Mouse (Mus musculus) kidney, adult 10 weeks (tissue): ENCODE results near the gene Fbf1. TPM values are rescaled to one million over a fixed set of nuclear protein-coding genes. Genes with fewer than 3 reads are reported as not detected.

Experiments used
- polyA plus RNA-seq: library from polyadenylated mRNA; stranded (reverse); fragments of 350-450 nt; fragmentation: Illumina TruSeq; extraction: RNeasy Lipid Tissue Mini Kit (QIAGEN cat#74804); gene quantifications from one replicate; pipeline ENCODE4 v1.2.3, GENCODE M21; 2014; ENCODE audit warnings: low read depth, low replicate concordance

Fbf1 gene
- polyA plus RNA-seq: 7.5 TPM

DNA sequence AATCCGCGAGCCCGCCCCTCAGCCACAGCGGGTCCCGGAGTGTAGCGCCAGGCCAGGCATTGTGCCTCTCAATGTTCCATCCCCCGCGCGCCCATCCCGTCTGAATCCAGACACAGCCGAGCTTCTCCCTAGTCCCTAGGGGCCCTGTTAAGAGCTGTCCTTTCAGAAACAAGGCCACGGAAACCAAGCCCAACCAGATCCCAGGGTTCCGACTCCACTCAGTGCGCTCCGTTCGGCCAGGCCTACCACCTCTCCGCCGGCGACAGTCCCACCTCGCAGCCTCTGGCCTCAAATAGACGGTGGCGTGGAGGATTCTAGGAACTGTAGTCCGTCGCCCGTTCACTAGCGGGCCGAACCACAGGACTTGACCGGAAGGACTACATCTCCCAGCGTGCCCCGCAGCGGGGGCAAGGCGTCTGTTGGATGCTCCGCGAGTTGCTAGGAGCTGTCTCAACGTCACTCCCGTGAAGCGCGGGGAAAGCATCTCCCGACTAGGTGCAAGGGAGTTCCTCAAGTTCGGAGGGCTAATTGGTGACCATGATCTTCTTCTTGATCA lies at the start of gene Fbf1:
TSS of gene Fbf1 (minus strand) at position 283 of the 556 bp plus-strand sequence.

DNA sequence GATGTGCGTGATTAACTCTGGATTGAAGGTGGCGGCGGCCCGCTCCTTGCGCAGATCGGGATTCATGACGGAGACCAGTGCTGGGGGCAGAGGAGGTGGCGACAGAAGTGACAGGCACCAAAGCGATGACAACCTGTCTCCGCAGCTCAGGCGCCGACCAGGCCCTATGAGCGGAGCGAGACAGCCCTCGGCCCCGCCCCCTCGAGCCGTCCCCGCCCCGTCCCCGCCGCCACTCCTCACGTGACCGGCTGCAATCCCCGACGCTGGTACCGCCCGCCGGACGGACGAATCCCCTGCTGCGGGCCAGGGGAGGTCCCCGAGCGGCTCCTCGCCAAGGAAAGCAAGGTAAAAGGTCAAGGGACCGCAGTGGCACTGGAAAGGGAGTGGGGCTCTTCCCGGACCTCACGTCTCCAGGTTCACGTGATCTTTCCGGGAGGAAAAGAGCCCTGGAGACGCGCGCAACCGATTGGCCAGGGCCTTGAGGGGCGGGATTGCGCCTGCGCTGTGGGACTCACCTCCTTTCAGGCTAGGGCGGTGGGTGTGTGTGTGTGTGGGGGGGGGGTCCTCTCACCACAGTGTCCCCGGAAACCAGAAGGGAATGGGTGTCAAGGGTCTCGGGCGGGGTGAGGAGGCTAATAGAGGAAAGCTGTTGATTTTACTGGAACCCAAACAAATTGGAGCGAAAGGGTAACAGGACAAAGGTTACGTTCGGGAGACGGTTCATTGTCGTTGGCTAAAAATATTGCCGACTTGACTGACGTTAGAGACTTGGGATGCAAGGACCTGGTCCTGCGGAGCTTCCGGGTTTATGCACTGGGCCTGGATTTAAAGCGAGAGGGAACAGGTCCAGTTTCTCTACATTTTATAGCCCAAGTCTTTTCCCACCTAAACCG lies 30.9 kb upstream of the Fbf1 start, which contains the start of the genes Ten1 and Acox1:
TSS of gene Ten1 (plus strand) at position 217 of the 893 bp plus-strand sequence.
TSS of gene Acox1 (minus strand) at position 407 of the 893 bp plus-strand sequence.

DNA sequence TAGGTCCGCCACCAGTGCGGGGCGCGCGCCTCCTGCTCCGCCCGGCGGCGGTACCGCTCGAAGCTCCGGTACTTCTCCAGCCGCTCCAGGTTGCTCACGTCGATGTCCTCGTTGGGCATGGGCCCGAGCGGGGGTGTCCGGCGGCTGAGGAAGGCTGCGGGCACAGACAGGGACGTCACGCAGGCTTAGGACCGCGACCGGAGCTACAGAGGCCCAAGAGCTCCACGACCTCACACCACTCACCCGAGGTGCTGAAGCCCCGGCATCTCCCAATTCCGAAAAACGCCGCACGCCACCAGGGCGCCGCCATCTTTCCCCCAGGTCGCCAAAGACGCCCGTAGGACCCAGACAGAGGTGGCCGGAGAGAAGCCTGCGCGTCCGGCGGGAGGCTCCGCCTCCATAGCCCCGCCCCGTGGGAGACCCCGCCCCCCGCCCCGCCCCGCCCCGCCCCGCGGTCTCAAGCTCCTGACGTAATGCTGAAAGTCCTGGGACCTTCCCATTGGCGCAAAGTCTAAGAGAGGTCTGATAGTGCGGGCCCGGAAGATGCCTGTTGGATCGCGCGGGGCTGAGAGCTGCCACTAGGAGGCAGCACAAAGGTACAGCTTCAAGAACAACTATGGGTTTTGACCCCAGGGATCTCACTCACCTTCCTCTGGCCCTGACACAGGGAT lies 29.4 kb downstream of the Fbf1 start, which contains the start of gene Mrpl38:
TSS of gene Mrpl38 (minus strand) at position 401 of the 671 bp plus-strand sequence.

GRCm38 (mm10) chr11:116130488-116131205 lies 37.3 kb downstream of the Fbf1 start, which contains the start of gene Trim65:
TSS of gene Trim65 (minus strand) at chr11:116131128.

DNA sequence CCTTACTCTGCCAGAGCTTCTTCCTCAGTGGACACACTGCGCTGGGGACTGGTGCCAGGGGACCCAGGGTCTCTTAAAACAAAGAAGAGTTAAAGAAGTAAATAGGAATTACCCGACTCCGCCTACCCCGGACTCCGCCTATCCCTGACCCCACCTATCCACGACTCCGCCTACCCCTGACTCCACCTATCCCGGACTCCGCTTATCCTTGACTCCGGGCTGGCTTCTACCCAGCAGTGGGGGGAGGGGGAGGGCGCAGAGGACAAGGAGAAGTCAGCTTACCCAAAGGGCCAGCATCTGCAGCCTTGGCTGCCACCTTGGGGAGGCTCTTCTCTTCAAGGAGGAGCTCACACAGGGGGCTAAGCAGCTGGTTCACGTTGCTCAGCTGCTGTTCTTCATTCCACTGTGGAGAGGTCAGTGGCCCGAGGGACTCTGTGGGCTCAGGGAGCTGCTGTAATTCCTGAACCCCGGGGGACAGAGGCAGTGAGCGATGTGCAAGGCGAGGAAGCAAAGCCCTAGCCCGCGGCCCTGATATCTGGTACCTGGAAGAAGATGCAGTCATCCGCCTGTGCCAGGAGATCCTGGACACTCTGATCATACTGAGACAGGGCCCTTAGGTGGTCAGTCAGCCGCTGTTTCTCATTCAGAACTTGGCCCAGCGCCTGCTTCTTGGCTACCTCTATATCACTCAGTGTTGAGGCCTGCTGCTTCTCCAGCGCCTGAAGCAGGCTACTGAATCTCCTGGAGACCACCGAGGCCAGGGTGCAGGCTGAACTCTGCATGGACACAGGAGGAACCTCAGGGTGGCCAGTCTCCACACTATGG lies 40.6 kb downstream of the Fbf1 start, which contains the start of gene Trim47:
TSS of gene Trim47 (minus strand) at position 55 of the 825 bp plus-strand sequence.

Other genes with a start within 250 kb of the Fbf1 start
- gene Sap30bp, start 234.9 kb downstream of the Fbf1 start, polyA plus RNA-seq: 6.3 TPM
- 2.0 TPM for gene Recql5, start 234.7 kb downstream of the Fbf1 start, polyA plus RNA-seq
- gene Itgb4, start 193.5 kb downstream of the Fbf1 start, polyA plus RNA-seq: not detected
- not detected for gene Galk1, start 155.4 kb downstream of the Fbf1 start, polyA plus RNA-seq
- 617 TPM for gene H3f3b, start 140.2 kb downstream of the Fbf1 start, polyA plus RNA-seq
- gene Unk, start 137.8 kb downstream of the Fbf1 start, polyA plus RNA-seq: 1.1 TPM
- gene Unc13d, start 90.2 kb downstream of the Fbf1 start, polyA plus RNA-seq: not detected
- gene Wbp2, start 81.2 kb downstream of the Fbf1 start, polyA plus RNA-seq: 27.0 TPM
- gene Trim47, start 41.0 kb downstream of the Fbf1 start, polyA plus RNA-seq: not detected
- gene Trim65, start 37.0 kb downstream of the Fbf1 start, polyA plus RNA-seq: 5.3 TPM
- gene Mrpl38, start 29.3 kb downstream of the Fbf1 start, polyA plus RNA-seq: 4.2 TPM
- 0.93 TPM for gene Ten1, start 30.7 kb upstream of the Fbf1 start, polyA plus RNA-seq
- 274 TPM for gene Acox1, start 30.9 kb upstream of the Fbf1 start, polyA plus RNA-seq
- gene Evpl, start 69.9 kb upstream of the Fbf1 start, polyA plus RNA-seq: not detected
- gene Srp68, start 106.1 kb upstream of the Fbf1 start, polyA plus RNA-seq: 7.7 TPM
- not detected for gene Galr2, start 112.8 kb upstream of the Fbf1 start, polyA plus RNA-seq
- gene Exoc7, start 139.1 kb upstream of the Fbf1 start, polyA plus RNA-seq: 7.0 TPM
- gene Foxj1, start 167.2 kb upstream of the Fbf1 start, polyA plus RNA-seq: not detected
- 0.36 TPM for gene Rnf157, start 244.9 kb upstream of the Fbf1 start, polyA plus RNA-seq